Mouse (Mus musculus): ENCODE data around the gene Fbxo17. TPM values are rescaled to one million over a fixed set of nuclear protein-coding genes. Genes with fewer than 3 reads are reported as not detected.

Fbxo17 gene
- polyA plus RNA-seq, 1 experiment from 2014 or later: 1.0 TPM

- under 1% methylated on average over 39 of the region's 39 CpGs for WGBS (ENCODE audit: insufficient replicate concordance)
- Histone ChIP-seq H3K36me3 (ENCODE audit: control insufficient read depth, insufficient read depth) (no peaks in the 10 kb centered on the region), H3K4me1 (ENCODE audit: control insufficient read depth, low read depth, low read length) (peaks cover 12% of the 10 kb centered on the region), H3K4me3 (ENCODE audit: low read depth, low read length) (peak within 1 kb of the TSS; percentile 67), H3K27me3 (ENCODE audit: control insufficient read depth, insufficient read depth, low read depth, low read length) (no peaks in the 10 kb centered on the region), H3K4me2 (ENCODE audit: low read depth, low read length) (peak within 1 kb of the TSS; percentile 67), H3K9me3 (replicated peaks; ENCODE audit: control insufficient read depth, low read length) (no peaks in the 10 kb centered on the region), H3K9ac (ENCODE audit: low read depth, low read length) (peak within 1 kb of the TSS; percentile 74), H3K27ac (ENCODE audit: low read length) (peak within 1 kb of the TSS; percentile 71)
- peak; percentile 96 for ATAC-seq (ENCODE audit: low read depth)
These were observed 25.3 kb downstream of the Fbxo17 start, which contains the start of the genes Mrps12 and Sars2 for GRCm38 (mm10) chr7:28741709-28742438. Gene Mrps12, minus strand, starts transcription at chr7:28741820. Gene Sars2, plus strand, starts transcription at chr7:28741992.

GRCm38 (mm10) chr7:28749935-28750334, 33.3 kb downstream of the Fbxo17 start:
- Histone ChIP-seq H3K36me3 (ENCODE audit: control insufficient read depth, insufficient read depth) (no peaks in the 10 kb centered on the region), H3K27me3 (ENCODE audit: control insufficient read depth, insufficient read depth, low read depth, low read length) (no peaks in the 10 kb centered on the region), H3K4me2 (ENCODE audit: low read depth, low read length) (no peak overlapping the region), H3K9ac (ENCODE audit: low read depth, low read length) (no peak overlapping the region), H3K4me3 (ENCODE audit: low read depth, low read length) (no peak overlapping the region), H3K4me1 (ENCODE audit: control insufficient read depth, low read depth, low read length) (no peaks in the 10 kb centered on the region), H3K9me3 (replicated peaks; ENCODE audit: control insufficient read depth, low read length) (no peaks in the 10 kb centered on the region), H3K27ac (ENCODE audit: low read length) (no peak overlapping the region)
- 76% methylated on average over 7 of the region's 7 CpGs for WGBS (ENCODE audit: insufficient replicate concordance)
- no peak for ATAC-seq (ENCODE audit: low read depth)

GRCm38 (mm10) chr7:28756079-28756478, 39.5 kb downstream of the Fbxo17 start, which contains the start of gene Ccer2:
Gene Ccer2, plus strand, starts transcription at chr7:28756174.
- H3K4me2 ChIP-seq (ENCODE audit: low read depth, low read length): no peak within 1 kb of the TSS
- H3K9ac ChIP-seq (ENCODE audit: low read depth, low read length): no peak within 1 kb of the TSS
- H3K4me3 ChIP-seq (ENCODE audit: low read depth, low read length): no peak within 1 kb of the TSS
- H3K9me3 ChIP-seq (replicated peaks; ENCODE audit: control insufficient read depth, low read length): no peaks in the 10 kb centered on the region
- 7% methylated on average over 17 of the region's 17 CpGs for WGBS (ENCODE audit: insufficient replicate concordance)
- no peaks in the 10 kb centered on the region for H3K4me1 ChIP-seq (ENCODE audit: control insufficient read depth, low read depth, low read length)
- H3K36me3 ChIP-seq (ENCODE audit: control insufficient read depth, insufficient read depth): peaks cover 6% of the 10 kb centered on the region; the same call in 1 of the 2 replicates
- peaks cover 15% of the 10 kb centered on the region for H3K27me3 ChIP-seq (ENCODE audit: control insufficient read depth, insufficient read depth, low read depth, low read length)
- ATAC-seq (ENCODE audit: low read depth): peak; percentile 11; the same call in 1 of the 2 replicates
- no peak within 1 kb of the TSS for H3K27ac ChIP-seq (ENCODE audit: low read length)

DNA sequence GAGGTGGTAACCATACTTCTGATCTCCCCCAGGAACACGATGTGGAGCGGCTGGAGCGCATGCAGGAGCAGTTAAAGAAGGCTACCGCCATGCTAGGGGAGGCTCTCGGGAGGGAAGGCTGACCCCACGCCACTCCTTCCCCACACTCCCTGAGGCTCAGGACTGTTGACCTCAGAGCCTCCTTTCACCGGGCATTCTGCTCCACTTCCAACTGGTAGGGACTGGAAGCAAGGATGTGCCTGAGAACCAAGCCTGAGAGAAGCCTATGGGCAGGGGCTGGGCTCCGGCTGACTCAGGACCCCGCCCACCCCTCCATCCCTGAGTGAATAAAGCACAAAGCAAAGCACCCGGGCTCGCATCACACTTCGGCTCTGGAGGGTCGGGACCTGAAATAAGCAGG, 42.0 kb downstream of the Fbxo17 start:
- Histone ChIP-seq H3K9ac (ENCODE audit: low read depth, low read length) (no peak overlapping the region), H3K4me2 (ENCODE audit: low read depth, low read length) (no peak overlapping the region), H3K4me1 (ENCODE audit: control insufficient read depth, low read depth, low read length) (no peaks in the 10 kb centered on the region), H3K9me3 (replicated peaks; ENCODE audit: control insufficient read depth, low read length) (no peaks in the 10 kb centered on the region), H3K27me3 (ENCODE audit: control insufficient read depth, insufficient read depth, low read depth, low read length) (peaks cover 15% of the 10 kb centered on the region), H3K36me3 (ENCODE audit: control insufficient read depth, insufficient read depth) (peaks cover 12% of the 10 kb centered on the region), H3K4me3 (ENCODE audit: low read depth, low read length) (no peak overlapping the region), H3K27ac (ENCODE audit: low read length) (no peak overlapping the region)
- ATAC-seq (ENCODE audit: low read depth): no peak
- 81% methylated on average over 13 of the region's 13 CpGs for WGBS (ENCODE audit: insufficient replicate concordance)

- WGBS (ENCODE audit: insufficient replicate concordance): 85% methylated on average over 9 of the region's 9 CpGs
- Histone ChIP-seq H3K27me3 (ENCODE audit: control insufficient read depth, insufficient read depth, low read depth, low read length) (no peaks in the 10 kb centered on the region), H3K4me1 (ENCODE audit: control insufficient read depth, low read depth, low read length) (peaks cover 6% of the 10 kb centered on the region), H3K36me3 (ENCODE audit: control insufficient read depth, insufficient read depth) (peaks cover 12% of the 10 kb centered on the region), H3K9ac (ENCODE audit: low read depth, low read length) (no peak overlapping the region), H3K27ac (ENCODE audit: low read length) (no peak overlapping the region), H3K4me2 (ENCODE audit: low read depth, low read length) (no peak overlapping the region), H3K4me3 (ENCODE audit: low read depth, low read length) (no peak overlapping the region), H3K9me3 (replicated peaks; ENCODE audit: control insufficient read depth, low read length) (no peaks in the 10 kb centered on the region)
- no peak for ATAC-seq (ENCODE audit: low read depth)
These were observed 45.3 kb downstream of the Fbxo17 start for GRCm38 (mm10) chr7:28761907-28762306.

GRCm38 (mm10) chr7:28765211-28765610, 48.6 kb downstream of the Fbxo17 start:
- WGBS (ENCODE audit: insufficient replicate concordance): 59% methylated on average over 6 of the region's 6 CpGs
- H3K27me3 ChIP-seq (ENCODE audit: control insufficient read depth, insufficient read depth, low read depth, low read length): no peaks in the 10 kb centered on the region

GRCm38 (mm10) chr7:28766173-28766879, 49.7 kb downstream of the Fbxo17 start, which contains the start of gene Sirt2:
Gene Sirt2, plus strand, starts transcription at chr7:28766735.
- Histone ChIP-seq H3K4me2 (ENCODE audit: low read depth, low read length) (peak within 1 kb of the TSS; percentile 89), H3K4me1 (ENCODE audit: control insufficient read depth, low read depth, low read length) (peaks cover 34% of the 10 kb centered on the region), H3K9me3 (replicated peaks; ENCODE audit: control insufficient read depth, low read length) (no peaks in the 10 kb centered on the region), H3K4me3 (ENCODE audit: low read depth, low read length) (peak within 1 kb of the TSS; percentile 88), H3K27ac (ENCODE audit: low read length) (peak within 1 kb of the TSS; percentile 68; the same call in 1 of the 2 replicates), H3K36me3 (ENCODE audit: control insufficient read depth, insufficient read depth) (peaks cover 4% of the 10 kb centered on the region), H3K9ac (ENCODE audit: low read depth, low read length) (peak within 1 kb of the TSS; percentile 74), H3K27me3 (ENCODE audit: control insufficient read depth, insufficient read depth, low read depth, low read length) (no peaks in the 10 kb centered on the region)
- ATAC-seq (ENCODE audit: low read depth): peak; percentile 96
- WGBS (ENCODE audit: insufficient replicate concordance): under 1% methylated on average over 45 of the region's 45 CpGs

More at GRCm38 (mm10) chr7:28765211-28765610, 48.6 kb downstream of the Fbxo17 start:
- H3K4me3 ChIP-seq (ENCODE audit: low read depth, low read length): peak overlapping the region; percentile 88
- H3K4me2 ChIP-seq (ENCODE audit: low read depth, low read length): peak overlapping the region; percentile 76
- no peak overlapping the region for H3K27ac ChIP-seq (ENCODE audit: low read length)
- no peak overlapping the region for H3K9ac ChIP-seq (ENCODE audit: low read depth, low read length)
- H3K4me1 ChIP-seq (ENCODE audit: control insufficient read depth, low read depth, low read length): peaks cover 26% of the 10 kb centered on the region
- H3K36me3 ChIP-seq (ENCODE audit: control insufficient read depth, insufficient read depth): peaks cover 7% of the 10 kb centered on the region
- no peaks in the 10 kb centered on the region for H3K9me3 ChIP-seq (replicated peaks; ENCODE audit: control insufficient read depth, low read length)
- no peak for ATAC-seq (ENCODE audit: low read depth)

DNA sequence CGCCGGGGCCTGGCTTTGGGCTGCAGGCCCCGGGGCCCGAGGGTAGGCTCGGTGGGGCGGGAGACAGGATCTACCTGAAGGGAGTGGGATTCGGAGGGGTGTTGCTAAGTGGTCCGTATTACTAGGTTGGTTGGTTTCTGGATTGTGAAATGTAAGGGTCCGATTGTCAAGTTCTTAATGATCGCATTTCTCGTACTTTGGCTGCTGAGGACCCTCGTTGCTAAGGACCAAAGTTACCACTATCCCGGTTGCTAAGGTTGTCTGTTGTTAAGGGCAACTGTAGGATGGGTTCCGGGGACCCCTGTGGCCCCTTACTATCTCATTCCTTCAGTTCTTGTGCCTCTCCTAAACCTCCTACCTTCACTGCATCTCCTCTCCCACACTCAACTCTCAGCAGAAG, 50.3 kb downstream of the Fbxo17 start:
- 8% methylated on average over 14 of the region's 14 CpGs for WGBS (ENCODE audit: insufficient replicate concordance)
- Histone ChIP-seq H3K9ac (ENCODE audit: low read depth, low read length) (peak overlapping the region; percentile 74), H3K27me3 (ENCODE audit: control insufficient read depth, insufficient read depth, low read depth, low read length) (no peaks in the 10 kb centered on the region), H3K4me3 (ENCODE audit: low read depth, low read length) (peak overlapping the region; percentile 88), H3K4me2 (ENCODE audit: low read depth, low read length) (peak overlapping the region; percentile 89), H3K9me3 (replicated peaks; ENCODE audit: control insufficient read depth, low read length) (no peaks in the 10 kb centered on the region), H3K27ac (ENCODE audit: low read length) (peak overlapping the region; percentile 49; the same call in 1 of the 2 replicates), H3K4me1 (ENCODE audit: control insufficient read depth, low read depth, low read length) (peaks cover 34% of the 10 kb centered on the region), H3K36me3 (ENCODE audit: control insufficient read depth, insufficient read depth) (no peaks in the 10 kb centered on the region)
- no peak for ATAC-seq (ENCODE audit: low read depth)

Measured in liver, embryonic 16.5 days (tissue).